Mouse (Mus musculus) liver, embryonic 13.5 days (tissue): ENCODE measurements around the gene Colq. TPM values are rescaled to one million over a fixed set of nuclear protein-coding genes. Genes with fewer than 3 reads are reported as not detected.

ENCODE experiments used
- ATAC-seq: fragments of 200-750 bp; cut with Nextera tagmentation; 2 replicates; pipeline ENCODE4 v1.8.0; 2017; ENCODE audit warnings: low read depth, mild to moderate bottlenecking, moderate number of reproducible peaks, moderate library complexity
- DNase-seq: peaks from one replicate; pipeline ENCODE4 v3.0.0; 2022
- H3K27ac ChIP-seq: fragments of 300-500 bp; sonication (generic); 2 replicates; pipeline ENCODE4 v1.5.1; 2015; ENCODE audit warnings: moderate library complexity, mild to moderate bottlenecking, inconsistent platforms
- H3K27me3 ChIP-seq: fragments of 300-500 bp; sonication (generic); 2 replicates; pipeline ENCODE4 v1.6.1; 2015; ENCODE audit warnings: mild to moderate bottlenecking, inconsistent platforms
- H3K36me3 ChIP-seq: fragments of 300-500 bp; sonication (generic); 2 replicates; pipeline ENCODE4 v1.6.1; 2015; ENCODE audit warnings: mild to moderate bottlenecking, inconsistent platforms
- H3K4me1 ChIP-seq: fragments of 300-500 bp; sonication (generic); replicated peaks from 2 replicates; pipeline ENCODE4 v1.6.1; 2015; ENCODE audit warnings: inconsistent platforms
- H3K4me2 ChIP-seq: fragments of 300-500 bp; sonication (generic); 2 replicates; pipeline ENCODE4 v1.6.1; 2015; ENCODE audit warnings: inconsistent platforms, mild to moderate bottlenecking, moderate library complexity
- H3K4me3 ChIP-seq: fragments of 300-500 bp; sonication (generic); replicated peaks from 2 replicates; pipeline ENCODE4 v1.5.1; 2015; ENCODE audit warnings: mild to moderate bottlenecking, inconsistent platforms
- H3K9ac ChIP-seq: fragments of 300-500 bp; sonication (generic); 2 replicates; pipeline ENCODE4 v1.6.1; 2015; ENCODE audit warnings: mild to moderate bottlenecking, inconsistent platforms
- H3K9me3 ChIP-seq: fragments of 300-500 bp; sonication (generic); replicated peaks from 2 replicates; pipeline ENCODE4 v1.6.1; 2016; ENCODE audit warnings: inconsistent platforms
- WGBS: fragments of 180-500 bp; shearing (Covaris S2); methylation state at CpG from one replicate; pipeline ENCODE4 v1.1.7; 2015; ENCODE audit not compliant: insufficient replicate concordance; 5-methylcytosine and 5-hydroxymethylcytosine counted together
- polyA plus RNA-seq: library from polyadenylated mRNA; unstranded; fragments of >200 nt; fragmentation: Nextera tagmentation; extraction: Ambion mirVana; gene quantifications from 2 replicates; pipeline ENCODE4 v1.2.1, GENCODE M21; 2015

Gene Colq
- polyA plus RNA-seq, 1 experiment from 2014 or later, result 0.10 TPM

DNA sequence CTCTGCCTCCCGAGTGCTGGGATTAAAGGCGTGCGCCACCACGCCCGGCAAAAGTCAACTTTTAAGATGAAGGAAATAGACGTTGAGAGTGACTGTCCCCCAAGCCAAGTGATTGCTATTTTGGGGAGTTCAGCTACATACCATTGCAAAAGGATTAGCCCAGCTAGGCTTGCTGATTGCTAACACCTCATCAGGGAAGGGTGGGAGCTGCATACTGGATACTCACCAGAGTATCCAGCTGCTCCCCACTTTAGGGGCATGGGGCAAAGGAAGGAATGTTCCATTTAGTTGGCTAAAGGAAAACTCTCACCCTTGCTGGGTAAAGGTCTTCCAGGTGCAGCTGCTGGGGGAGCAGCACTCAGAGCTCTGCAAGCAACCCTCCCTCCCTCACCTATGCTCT, 103.1 kb downstream of the Colq start:
- Histone ChIP-seq H3K9me3 (no peaks in the 10 kb centered on the region), H3K4me1 (peaks cover 7% of the 10 kb centered on the region), H3K4me3 (no peak overlapping the region), H3K4me2 (no peak overlapping the region), H3K27ac (no peak overlapping the region), H3K9ac (no peak overlapping the region), H3K36me3 (peaks cover 88% of the 10 kb centered on the region), H3K27me3 (no peaks in the 10 kb centered on the region)
- ATAC-seq, result no peak
- 86% methylated on average over 6 of the region's 6 CpGs for WGBS
- no peak for DNase-seq

DNA sequence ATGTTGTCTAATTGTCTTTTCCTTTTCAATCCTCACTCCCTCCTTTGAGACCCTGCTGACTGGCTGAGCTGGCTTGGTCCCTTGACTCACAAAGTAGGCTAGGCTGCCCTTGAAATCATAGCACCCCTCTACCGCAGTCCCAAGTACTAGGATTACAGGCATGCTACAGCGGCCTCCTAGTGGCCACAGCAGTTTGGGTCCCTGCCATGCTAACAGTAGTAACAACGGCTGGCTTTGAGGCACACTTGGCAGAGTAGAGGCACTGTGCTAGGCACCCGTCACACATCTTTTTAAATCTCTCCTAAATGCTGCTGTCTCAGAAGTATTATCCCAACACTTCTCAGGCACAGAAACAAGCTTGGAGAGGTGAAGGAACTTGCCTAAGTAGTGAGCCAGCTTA, 104.7 kb downstream of the Colq start:
- Histone ChIP-seq H3K27me3 (no peaks in the 10 kb centered on the region), H3K4me1 (no peaks in the 10 kb centered on the region), H3K9ac (no peak overlapping the region), H3K9me3 (no peaks in the 10 kb centered on the region), H3K36me3 (peaks cover 90% of the 10 kb centered on the region), H3K4me3 (no peak overlapping the region), H3K4me2 (no peak overlapping the region), H3K27ac (no peak overlapping the region)
- ATAC-seq (no peak), DNase-seq (no peak)
- WGBS, result 84% methylated on average over 4 of the region's 4 CpGs

DNA sequence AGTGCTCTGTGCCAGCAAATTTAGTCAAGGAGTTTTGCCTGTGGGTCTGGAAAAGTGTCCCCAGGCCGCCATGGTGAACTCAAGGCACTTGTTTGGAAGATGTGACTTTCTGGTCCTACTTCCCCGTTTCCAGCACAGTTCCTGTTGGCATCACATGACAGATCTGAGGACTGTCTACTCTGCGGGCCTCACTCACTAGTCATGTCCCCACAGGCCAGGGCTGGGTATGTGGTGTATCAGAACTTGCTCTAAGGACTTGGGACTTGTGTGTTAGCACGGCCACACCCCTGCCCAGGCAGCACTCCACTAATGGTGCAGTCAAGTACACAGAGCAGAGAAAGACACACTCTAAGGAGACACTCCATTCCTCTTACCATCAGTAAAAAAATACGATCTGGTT, 108.7 kb downstream of the Colq start:
- peaks cover 96% of the 10 kb centered on the region for H3K36me3 ChIP-seq
- WGBS, result 68% methylated on average over 5 of the region's 5 CpGs
- no peaks in the 10 kb centered on the region for H3K9me3 ChIP-seq
- ATAC-seq, result no peak
- no peak overlapping the region for H3K9ac ChIP-seq
- no peak overlapping the region for H3K4me2 ChIP-seq
- no peak overlapping the region for H3K4me3 ChIP-seq
- no peaks in the 10 kb centered on the region for H3K27me3 ChIP-seq
- no peaks in the 10 kb centered on the region for H3K4me1 ChIP-seq
- no peak for DNase-seq
- no peak overlapping the region for H3K27ac ChIP-seq

GRCm38 (mm10) chr14:31473297-31473696, 117.8 kb downstream of the Colq start:
- 64% methylated on average over 2 of the region's 2 CpGs for WGBS
- Histone ChIP-seq H3K4me3 (no peak overlapping the region), H3K36me3 (peaks cover 6% of the 10 kb centered on the region; the same call in 1 of the 2 replicates), H3K4me1 (no peaks in the 10 kb centered on the region), H3K27me3 (no peaks in the 10 kb centered on the region), H3K9ac (no peak overlapping the region), H3K9me3 (no peaks in the 10 kb centered on the region), H3K27ac (no peak overlapping the region), H3K4me2 (no peak overlapping the region)
- DNase-seq (no peak), ATAC-seq (no peak)

Other genes with a start within 250 kb of the Colq start
- gene Sh3bp5, start 155.3 kb downstream of the Colq start, polyA plus RNA-seq, result 13.3 and 16.2 TPM in 2 replicates
- 24.1 and 31.7 TPM in 2 replicates for gene Eaf1, start 96.9 kb downstream of the Colq start, polyA plus RNA-seq
- 36.5 and 43.0 TPM in 2 replicates for gene Mettl6, start 96.3 kb downstream of the Colq start, polyA plus RNA-seq
- 0.69 TPM in 1 of 2 replicates, not detected in the other for gene Gm49387, start 49.5 kb upstream of the Colq start, polyA plus RNA-seq
- 8.9 TPM in 2 replicates for gene Btd, start 49.7 kb upstream of the Colq start, polyA plus RNA-seq
- 8.1 and 9.6 TPM in 2 replicates for gene Hacl1, start 49.9 kb upstream of the Colq start, polyA plus RNA-seq
- 3.0 and 4.2 TPM in 2 replicates for gene Ankrd28, start 239.3 kb upstream of the Colq start, polyA plus RNA-seq